Mouse (Mus musculus) E14TG2a.4 (cell line): Measurements from ENCODE around the gene Kmt2a.

Source experiments
- H3K27me3 ChIP-seq: 2 replicates; pipeline ENCODE4 v1.6.1; 2014; ENCODE audit warnings: low read length, control low read depth; ENCODE audit not compliant: insufficient read depth
- H3K36me3 ChIP-seq: 2 replicates; pipeline ENCODE4 v1.6.1; 2014; ENCODE audit warnings: low read length, control low read depth; ENCODE audit not compliant: insufficient read depth
- H3K4me1 ChIP-seq: replicated peaks from 2 replicates; pipeline ENCODE4 v1.6.1; 2014; ENCODE audit warnings: low read depth, low read length, control low read depth
- H3K4me3 ChIP-seq: replicated peaks from 2 replicates; pipeline ENCODE4 v1.5.1; 2014; ENCODE audit warnings: mild to moderate bottlenecking, low read length
- H3K9me3 ChIP-seq: 2 replicates; pipeline ENCODE4 v1.6.1; 2014; ENCODE audit warnings: low read length, control low read depth
- CTCF ChIP-seq: conservative IDR thresholded peaks from 2 replicates; pipeline ENCODE4 v1.5.1; 2014; ENCODE audit warnings: low read length
- NANOG ChIP-seq: IDR thresholded peaks from 2 replicates; pipeline ENCODE4 v1.6.1; 2014; ENCODE audit warnings: borderline replicate concordance, low read length, mixed read lengths
- POU5F1 ChIP-seq: IDR thresholded peaks from 2 replicates; pipeline ENCODE4 v1.6.1; 2014; ENCODE audit warnings: low read length, borderline replicate concordance

Gene Kmt2a

GRCm38 (mm10) chr9:44819920-44820827 is 60.9 kb downstream of the Kmt2a start:
- Histone ChIP-seq H3K36me3 (peaks cover 100% of the 10 kb centered on the region), H3K27me3 (no peaks in the 10 kb centered on the region), H3K4me3 (no peak overlapping the region), H3K4me1 (peaks cover 13% of the 10 kb centered on the region; the same call in 1 of the 2 replicates), H3K9me3 (no peaks in the 10 kb centered on the region)
- TF ChIP-seq CTCF (no peak), NANOG (no peak), POU5F1 (no peak)

DNA sequence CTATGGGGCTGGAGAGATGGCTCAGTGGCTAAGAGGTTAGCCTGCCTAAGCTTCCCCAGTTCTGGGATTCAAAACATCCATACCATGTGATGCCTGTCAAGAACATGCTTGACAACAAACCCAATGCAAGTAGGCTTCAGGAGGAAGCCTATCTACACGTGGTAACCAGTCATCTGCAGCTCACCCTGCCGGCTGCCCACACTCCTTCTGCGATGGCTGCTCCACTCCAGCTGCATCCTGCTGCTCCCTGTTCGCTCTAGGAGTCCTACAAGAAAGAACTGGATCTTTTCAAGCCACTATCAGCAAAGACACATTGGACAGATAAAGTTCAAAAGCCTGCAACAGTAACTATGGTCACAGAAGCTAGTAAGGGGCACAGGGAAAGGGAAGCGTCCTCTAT is 63.6 kb downstream of the Kmt2a start:
- Histone ChIP-seq H3K36me3 (peaks cover 100% of the 10 kb centered on the region), H3K27me3 (no peaks in the 10 kb centered on the region), H3K9me3 (no peaks in the 10 kb centered on the region), H3K4me1 (peaks cover 13% of the 10 kb centered on the region; the same call in 1 of the 2 replicates), H3K4me3 (no peak overlapping the region)
- no peak for TF ChIP-seq CTCF
- no peak for TF ChIP-seq NANOG
- no peak for TF ChIP-seq POU5F1

- H3K4me3 ChIP-seq, result no peak overlapping the region
- peaks cover 12% of the 10 kb centered on the region; the same call in 1 of the 2 replicates for H3K4me1 ChIP-seq
- peaks cover 99% of the 10 kb centered on the region for H3K36me3 ChIP-seq
- H3K9me3 ChIP-seq, result no peaks in the 10 kb centered on the region
- TF ChIP-seq POU5F1, result no peak
- TF ChIP-seq NANOG, result no peak
- no peaks in the 10 kb centered on the region for H3K27me3 ChIP-seq
Measured at GRCm38 (mm10) chr9:44814179-44814578, 66.9 kb downstream of the Kmt2a start.

DNA sequence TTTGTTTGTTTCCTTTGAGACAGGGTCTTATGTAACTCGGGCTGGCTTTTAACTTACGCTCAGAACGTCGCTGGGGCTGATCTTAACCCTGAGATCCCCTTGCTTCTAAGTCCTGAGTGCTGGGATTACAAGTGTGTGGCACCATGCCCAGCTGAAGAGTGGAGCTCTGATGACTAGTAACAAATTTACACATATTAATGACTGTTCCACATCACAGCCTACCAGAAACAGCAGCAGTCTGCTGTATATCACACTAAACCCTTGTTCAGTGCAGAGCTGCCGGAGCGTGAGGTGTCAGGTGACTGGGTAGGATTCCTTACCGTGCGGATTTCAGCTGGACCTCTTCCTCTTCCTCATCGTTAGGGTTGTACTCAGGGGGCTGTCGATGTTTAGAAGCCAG is 70.8 kb downstream of the Kmt2a start:
- no peaks in the 10 kb centered on the region for H3K27me3 ChIP-seq
- no peak overlapping the region for H3K4me3 ChIP-seq
- no peaks in the 10 kb centered on the region for H3K9me3 ChIP-seq

GRCm38 (mm10) chr9:44807778-44808177 is 73.3 kb downstream of the Kmt2a start:
- Histone ChIP-seq H3K4me3 (no peak overlapping the region), H3K27me3 (no peaks in the 10 kb centered on the region), H3K4me1 (peaks cover 3% of the 10 kb centered on the region), H3K9me3 (no peaks in the 10 kb centered on the region), H3K36me3 (peaks cover 80% of the 10 kb centered on the region)
- TF ChIP-seq POU5F1 (no peak), CTCF (no peak), NANOG (no peak)

More for the DNA sequence above, 70.8 kb downstream of the Kmt2a start:
- no peak for TF ChIP-seq NANOG
- TF ChIP-seq CTCF, result no peak
- no peak for TF ChIP-seq POU5F1
- H3K4me1 ChIP-seq, result peaks cover 3% of the 10 kb centered on the region
- peaks cover 97% of the 10 kb centered on the region for H3K36me3 ChIP-seq

GRCm38 (mm10) chr9:44807141-44807540 is 74.0 kb downstream of the Kmt2a start:
- no peak for TF ChIP-seq NANOG
- TF ChIP-seq POU5F1, result no peak
- no peak for TF ChIP-seq CTCF
- Histone ChIP-seq H3K27me3 (no peaks in the 10 kb centered on the region), H3K9me3 (no peaks in the 10 kb centered on the region), H3K4me3 (no peak overlapping the region), H3K4me1 (peaks cover 3% of the 10 kb centered on the region), H3K36me3 (peaks cover 74% of the 10 kb centered on the region)

- Histone ChIP-seq H3K36me3 (peaks cover 59% of the 10 kb centered on the region), H3K4me1 (peaks cover 7% of the 10 kb centered on the region), H3K4me3 (no peak overlapping the region), H3K9me3 (no peaks in the 10 kb centered on the region), H3K27me3 (peaks cover 7% of the 10 kb centered on the region)
- TF ChIP-seq POU5F1 (no peak), CTCF (no peak)
Measured at GRCm38 (mm10) chr9:44805536-44805935, 75.6 kb downstream of the Kmt2a start.

GRCm38 (mm10) chr9:44804678-44805077 is 76.4 kb downstream of the Kmt2a start:
- Histone ChIP-seq H3K27me3 (peaks cover 15% of the 10 kb centered on the region), H3K4me1 (peaks cover 12% of the 10 kb centered on the region), H3K4me3 (no peak overlapping the region), H3K9me3 (no peaks in the 10 kb centered on the region), H3K36me3 (peaks cover 50% of the 10 kb centered on the region)
- TF ChIP-seq NANOG (no peak), POU5F1 (no peak)

DNA sequence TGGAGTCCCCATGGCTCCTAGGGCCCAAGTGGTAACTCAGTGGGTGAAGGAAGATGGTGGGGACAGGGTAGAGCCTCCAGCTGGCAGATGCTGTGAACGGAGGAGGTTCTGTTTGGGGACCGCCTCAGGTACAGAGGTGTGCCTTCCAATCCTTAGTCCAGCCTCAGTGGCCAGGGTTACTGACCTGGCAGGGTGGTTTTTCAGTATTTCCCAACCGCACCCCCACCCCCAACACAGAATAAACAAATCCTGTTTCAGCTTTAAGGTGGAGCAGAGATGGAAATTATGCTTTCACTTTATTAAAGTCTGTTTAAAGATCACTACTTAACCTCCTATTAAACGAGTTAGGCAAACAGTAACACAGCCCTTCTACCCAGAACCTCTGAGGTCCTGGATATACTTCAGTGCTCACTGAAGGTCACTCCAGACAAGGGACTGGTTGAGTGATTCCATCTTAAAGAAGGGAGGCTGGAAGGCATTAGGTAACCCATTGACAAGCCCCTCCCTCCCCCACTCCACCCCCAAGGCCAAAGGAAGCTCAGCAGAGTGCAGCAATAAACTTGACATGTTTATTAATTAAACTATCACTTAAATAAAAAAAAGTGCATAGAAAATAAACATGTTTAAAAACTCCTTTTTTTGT is 78.2 kb downstream of the Kmt2a start, which contains the start of gene Ttc36:
Gene Ttc36 (minus strand): TSS at position 265 of the 643 bp plus-strand sequence.
- no peak within 1 kb of the TSS for H3K4me3 ChIP-seq
- H3K36me3 ChIP-seq, result peaks cover 33% of the 10 kb centered on the region
- no peaks in the 10 kb centered on the region for H3K9me3 ChIP-seq
- H3K4me1 ChIP-seq, result peaks cover 23% of the 10 kb centered on the region
- no peak for TF ChIP-seq NANOG
- TF ChIP-seq POU5F1, result no peak
- no peak for TF ChIP-seq CTCF
- H3K27me3 ChIP-seq, result peaks cover 33% of the 10 kb centered on the region
